Mouse (Mus musculus): Measurements from ENCODE around the gene Enox1. TPM values are rescaled to one million over a fixed set of nuclear protein-coding genes. Genes with fewer than 3 reads are reported as not detected.

The Enox1 gene
- polyA plus RNA-seq, 1 experiment = 3.1 TPM

DNA sequence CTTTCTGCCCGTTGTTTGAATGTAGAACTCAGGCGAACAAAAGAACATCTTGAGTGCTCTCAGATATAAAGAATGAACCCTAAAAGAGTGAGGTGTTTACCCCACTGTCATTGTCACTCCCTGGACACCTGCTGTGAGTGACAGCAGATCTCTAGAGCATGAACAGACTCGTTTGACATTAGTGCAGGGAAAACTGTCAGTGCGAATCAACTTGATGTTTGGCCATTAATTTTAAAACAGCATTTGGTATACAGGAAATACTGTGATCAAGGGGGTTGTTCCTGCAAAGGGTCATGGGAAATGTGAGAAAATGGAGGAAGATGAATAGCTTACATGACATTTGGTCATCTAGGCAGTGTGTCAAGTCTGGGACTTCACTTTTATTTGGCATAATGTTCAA is 101.6 kb downstream of the Enox1 start:
- Histone ChIP-seq H3K4me3 (no peak overlapping the region), H3K4me2 (ENCODE audit: low read depth) (no peak overlapping the region), H3ac (ENCODE audit: control insufficient read depth, insufficient read length) (no peak overlapping the region), H3K36me3 (ENCODE audit: control insufficient read depth, insufficient read depth) (no peaks in the 10 kb centered on the region), H3K79me2 (ENCODE audit: control insufficient read depth, insufficient read depth) (no peaks in the 10 kb centered on the region), H3K27me3 (ENCODE audit: control insufficient read depth, insufficient read depth, insufficient read length) (no peaks in the 10 kb centered on the region)
- TF ChIP-seq POLR2AphosphoS2 (IDR thresholded peaks at IDR 0.05; ENCODE audit: insufficient read length, low read depth) = no peak
- TF ChIP-seq E2F4 (IDR thresholded peaks at IDR 0.05; ENCODE audit: insufficient read depth) = no peak
- no peak for TF ChIP-seq USF1 (IDR thresholded peaks at IDR 0.05; ENCODE audit: low read depth)
- no peak for TF ChIP-seq SRF (IDR thresholded peaks at IDR 0.05; ENCODE audit: control insufficient read depth, insufficient read length, low read depth)
- no peak for TF ChIP-seq TCF12 (IDR thresholded peaks at IDR 0.05; ENCODE audit: insufficient read depth, poor library complexity, severe bottlenecking)
- no peak for TF ChIP-seq POLR2A (IDR thresholded peaks at IDR 0.05; ENCODE audit: insufficient read length, low read depth)
- TF ChIP-seq CEBPB (IDR thresholded peaks at IDR 0.05; ENCODE audit: insufficient read depth, poor library complexity, severe bottlenecking) = no peak
- no peak for TF ChIP-seq MYOD1 (IDR thresholded peaks at IDR 0.05; ENCODE audit: control insufficient read depth in 1 of 3, insufficient read length in 2 of 3, low read depth in 2 of 3)
- no peak for TF ChIP-seq REST (IDR thresholded peaks at IDR 0.05; ENCODE audit: insufficient read depth, insufficient read length)
- no peak for TF ChIP-seq MYOG (IDR thresholded peaks at IDR 0.05; ENCODE audit: control insufficient read depth in 1 of 3, insufficient read depth in 1 of 3, insufficient read length in 2 of 3, low read depth in 2 of 3)
- TF ChIP-seq MAX (IDR thresholded peaks at IDR 0.05; ENCODE audit: low read depth) = no peak

DNA sequence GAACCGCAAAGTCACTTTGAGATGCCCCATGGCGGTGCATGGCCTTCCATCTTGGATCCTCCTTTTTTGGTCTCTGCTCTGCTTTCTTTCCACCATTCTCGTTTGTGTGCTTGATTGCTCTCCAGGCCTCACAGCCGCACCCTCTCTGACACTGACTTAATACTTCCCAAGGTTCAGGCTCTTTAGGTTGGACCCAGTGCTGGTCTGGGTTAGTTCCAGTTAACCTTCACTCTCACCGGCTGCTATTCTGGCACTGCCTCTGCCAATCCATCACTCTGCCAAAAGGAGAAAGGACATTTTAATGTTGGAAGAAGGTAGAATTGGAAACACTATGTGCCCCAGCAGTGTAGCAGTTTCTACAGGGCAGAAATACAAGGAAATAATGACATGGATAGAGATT is 103.1 kb downstream of the Enox1 start:
- no peaks in the 10 kb centered on the region for H3K27me3 ChIP-seq (ENCODE audit: control insufficient read depth, insufficient read depth, insufficient read length)

GRCm38 (mm10) chr14:77260107-77260506 is 103.5 kb downstream of the Enox1 start:
- H3K79me2 ChIP-seq (ENCODE audit: control insufficient read depth, insufficient read depth) = no peaks in the 10 kb centered on the region
- H3K27me3 ChIP-seq (ENCODE audit: control insufficient read depth, insufficient read depth, insufficient read length) = no peaks in the 10 kb centered on the region
- H3K4me3 ChIP-seq = no peak overlapping the region
- H3K4me2 ChIP-seq (ENCODE audit: low read depth) = peak overlapping the region; percentile 3
- no peaks in the 10 kb centered on the region for H3K36me3 ChIP-seq (ENCODE audit: control insufficient read depth, insufficient read depth)
- H3ac ChIP-seq (ENCODE audit: control insufficient read depth, insufficient read length) = no peak overlapping the region
- TF ChIP-seq MAX (IDR thresholded peaks at IDR 0.05; ENCODE audit: low read depth) (no peak), E2F4 (IDR thresholded peaks at IDR 0.05; ENCODE audit: insufficient read depth) (no peak), TCF12 (IDR thresholded peaks at IDR 0.05; ENCODE audit: insufficient read depth, poor library complexity, severe bottlenecking) (no peak), MYOG (IDR thresholded peaks at IDR 0.05; ENCODE audit: control insufficient read depth in 1 of 3, insufficient read depth in 1 of 3, insufficient read length in 2 of 3, low read depth in 2 of 3) (no peak)

More for the DNA sequence above, 103.1 kb downstream of the Enox1 start:
- H3K36me3 ChIP-seq (ENCODE audit: control insufficient read depth, insufficient read depth) = no peaks in the 10 kb centered on the region
- H3ac ChIP-seq (ENCODE audit: control insufficient read depth, insufficient read length) = no peak overlapping the region
- no peaks in the 10 kb centered on the region for H3K79me2 ChIP-seq (ENCODE audit: control insufficient read depth, insufficient read depth)
- TF ChIP-seq REST (IDR thresholded peaks at IDR 0.05; ENCODE audit: insufficient read depth, insufficient read length) = no peak
- TF ChIP-seq TCF3 (IDR thresholded peaks at IDR 0.05; ENCODE audit: insufficient read length, low read depth) = no peak
- TF ChIP-seq POLR2AphosphoS2 (IDR thresholded peaks at IDR 0.05; ENCODE audit: insufficient read length, low read depth) = no peak
- TF ChIP-seq E2F4 (IDR thresholded peaks at IDR 0.05; ENCODE audit: insufficient read depth) = no peak
- no peak for TF ChIP-seq MYOG (IDR thresholded peaks at IDR 0.05; ENCODE audit: control insufficient read depth in 1 of 3, insufficient read depth in 1 of 3, insufficient read length in 2 of 3, low read depth in 2 of 3)
- no peak for TF ChIP-seq TCF12 (IDR thresholded peaks at IDR 0.05; ENCODE audit: insufficient read depth, poor library complexity, severe bottlenecking)
- TF ChIP-seq POLR2A (IDR thresholded peaks at IDR 0.05; ENCODE audit: insufficient read length, low read depth) = no peak
- TF ChIP-seq MAX (IDR thresholded peaks at IDR 0.05; ENCODE audit: low read depth) = no peak
- no peak for TF ChIP-seq MYOD1 (IDR thresholded peaks at IDR 0.05; ENCODE audit: control insufficient read depth in 1 of 3, insufficient read length in 2 of 3, low read depth in 2 of 3)
- no peak for TF ChIP-seq SRF (IDR thresholded peaks at IDR 0.05; ENCODE audit: control insufficient read depth, insufficient read length, low read depth)
- no peak for TF ChIP-seq CEBPB (IDR thresholded peaks at IDR 0.05; ENCODE audit: insufficient read depth, poor library complexity, severe bottlenecking)
- no peak for TF ChIP-seq USF1 (IDR thresholded peaks at IDR 0.05; ENCODE audit: low read depth)
- no peak overlapping the region for H3K4me3 ChIP-seq
- H3K4me2 ChIP-seq (ENCODE audit: low read depth) = peak overlapping the region; percentile 3

GRCm38 (mm10) chr14:77266805-77267771 is 110.5 kb downstream of the Enox1 start:
- Histone ChIP-seq H3K4me2 (ENCODE audit: low read depth) (no peak overlapping the region), H3K36me3 (ENCODE audit: control insufficient read depth, insufficient read depth) (no peaks in the 10 kb centered on the region), H3K4me3 (no peak overlapping the region), H3K79me2 (ENCODE audit: control insufficient read depth, insufficient read depth) (no peaks in the 10 kb centered on the region), H3ac (ENCODE audit: control insufficient read depth, insufficient read length) (no peak overlapping the region), H3K27me3 (ENCODE audit: control insufficient read depth, insufficient read depth, insufficient read length) (no peaks in the 10 kb centered on the region)
- TF ChIP-seq E2F4 (IDR thresholded peaks at IDR 0.05; ENCODE audit: insufficient read depth) = no peak
- TF ChIP-seq MAX (IDR thresholded peaks at IDR 0.05; ENCODE audit: low read depth) = no peak
- no peak for TF ChIP-seq POLR2A (IDR thresholded peaks at IDR 0.05; ENCODE audit: insufficient read length, low read depth)
- no peak for TF ChIP-seq POLR2AphosphoS2 (IDR thresholded peaks at IDR 0.05; ENCODE audit: insufficient read length, low read depth)
- TF ChIP-seq SRF (IDR thresholded peaks at IDR 0.05; ENCODE audit: control insufficient read depth, insufficient read length, low read depth) = no peak
- TF ChIP-seq CEBPB (IDR thresholded peaks at IDR 0.05; ENCODE audit: insufficient read depth, poor library complexity, severe bottlenecking) = no peak
- no peak for TF ChIP-seq TCF3 (IDR thresholded peaks at IDR 0.05; ENCODE audit: insufficient read length, low read depth)
- TF ChIP-seq REST (IDR thresholded peaks at IDR 0.05; ENCODE audit: insufficient read depth, insufficient read length) = no peak
- TF ChIP-seq MYOG (IDR thresholded peaks at IDR 0.05; ENCODE audit: control insufficient read depth in 1 of 3, insufficient read depth in 1 of 3, insufficient read length in 2 of 3, low read depth in 2 of 3) = no peak
- no peak for TF ChIP-seq TCF12 (IDR thresholded peaks at IDR 0.05; ENCODE audit: insufficient read depth, poor library complexity, severe bottlenecking)
- TF ChIP-seq MYOD1 (IDR thresholded peaks at IDR 0.05; ENCODE audit: control insufficient read depth in 1 of 3, insufficient read length in 2 of 3, low read depth in 2 of 3) = no peak
- no peak for TF ChIP-seq USF1 (IDR thresholded peaks at IDR 0.05; ENCODE audit: low read depth)

Measured in myocyte (in vitro differentiated cells).